Mouse (Mus musculus) G1E (cell line): ENCODE measurements at regions not wholly inside any gene's neighbourhood (a gene's known extent, or its start where the extent isn't known, plus 50 kb on each side); places are given as distances from the start of the nearest gene placed in this dataset.

Experiments used
- CTCF ChIP-seq: IDR thresholded peaks from 2 replicates; pipeline ENCODE4 v1.5.1; 2012; ENCODE audit warnings: low read depth, low read length, inconsistent platforms, mixed read lengths
- TAL1 ChIP-seq: conservative IDR thresholded peaks from 2 replicates; pipeline ENCODE4 v1.6.1; 2012; ENCODE audit warnings: low read depth, low read length, inconsistent platforms, mixed read lengths

- TF ChIP-seq CTCF = no peak
- no peak for TF ChIP-seq TAL1
Measured at GRCm38 (mm10) chr1:13787016-13787415, 2306.1 kb downstream of the 4930444P10Rik start.
